Mouse (Mus musculus): ENCODE data around the gene Ehd4. TPM values are rescaled to one million over a fixed set of nuclear protein-coding genes. Genes with fewer than 3 reads are reported as not detected.

Ehd4 gene
- 10 to 100 TPM in 2 of 4 experiments, 1 to 10 TPM in 2; 7.9 to 19.0 (median 12.0) TPM for total RNA-seq (2022)

DNA sequence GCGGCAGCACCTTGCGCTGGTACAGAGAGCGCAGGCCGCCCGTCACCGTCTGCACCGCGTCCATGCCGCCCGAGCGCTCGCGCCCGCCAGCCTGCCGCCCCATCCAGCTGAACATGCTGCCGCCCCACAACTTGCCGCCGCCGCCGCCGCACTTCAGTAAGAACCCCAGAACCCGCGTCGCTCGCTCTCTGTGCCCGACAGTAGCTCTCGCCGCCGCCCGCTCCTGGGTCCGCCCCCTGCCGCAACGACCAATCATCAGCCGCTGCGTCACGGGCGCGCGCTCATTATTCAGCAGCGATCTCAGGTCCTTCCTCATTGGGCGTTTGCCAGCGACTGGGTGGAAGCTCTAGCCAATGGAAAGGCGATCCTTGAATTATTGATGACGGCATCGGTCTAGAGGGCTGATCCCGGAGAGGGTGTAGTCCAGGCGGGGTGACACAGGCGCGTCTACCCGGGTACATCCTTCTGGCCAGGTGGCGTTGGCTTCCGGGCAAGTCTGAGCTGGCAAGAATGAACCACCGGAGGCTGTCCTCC lies at the start of gene Ehd4:
Gene Ehd4, minus strand, starts transcription at position 246 of the 534 bp plus-strand sequence.
- DNase-seq (ENCODE audit: low spot score in 2 of 2) = peak; percentile 96 to 97

GRCm38 (mm10) chr2:120203742-120204141 lies 49.3 kb upstream of the Ehd4 start:
- DNase-seq (ENCODE audit: low spot score in 2 of 2) = no peak

GRCm38 (mm10) chr2:120200077-120200476 lies 45.7 kb upstream of the Ehd4 start:
- DNase-seq (ENCODE audit: low spot score in 2 of 2) = no peak

- no peak for DNase-seq (ENCODE audit: low spot score in 2 of 2)
Observed at GRCm38 (mm10) chr2:120188174-120188573, 33.8 kb upstream of the Ehd4 start.

DNA sequence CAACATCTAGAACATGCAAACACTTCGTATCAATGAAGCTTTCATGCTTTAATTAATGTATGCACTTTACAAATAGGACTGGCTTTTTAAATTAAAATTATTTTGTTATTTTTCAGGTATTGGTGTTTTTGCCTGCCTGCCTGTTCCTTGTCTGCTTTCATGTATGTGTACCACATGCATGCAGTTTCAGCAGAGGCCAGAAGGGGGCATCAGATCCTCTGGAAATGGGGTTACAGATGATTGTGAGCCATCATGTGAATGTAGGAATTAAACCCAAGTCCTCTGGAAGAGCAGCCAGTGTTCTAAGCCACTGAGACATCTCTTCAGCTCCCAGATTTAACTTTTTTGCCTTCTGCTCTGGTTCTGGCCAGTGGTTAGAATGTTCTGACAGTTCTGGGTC lies 33.2 kb upstream of the Ehd4 start:
- no peak for DNase-seq (ENCODE audit: low spot score in 2 of 2)

DNA sequence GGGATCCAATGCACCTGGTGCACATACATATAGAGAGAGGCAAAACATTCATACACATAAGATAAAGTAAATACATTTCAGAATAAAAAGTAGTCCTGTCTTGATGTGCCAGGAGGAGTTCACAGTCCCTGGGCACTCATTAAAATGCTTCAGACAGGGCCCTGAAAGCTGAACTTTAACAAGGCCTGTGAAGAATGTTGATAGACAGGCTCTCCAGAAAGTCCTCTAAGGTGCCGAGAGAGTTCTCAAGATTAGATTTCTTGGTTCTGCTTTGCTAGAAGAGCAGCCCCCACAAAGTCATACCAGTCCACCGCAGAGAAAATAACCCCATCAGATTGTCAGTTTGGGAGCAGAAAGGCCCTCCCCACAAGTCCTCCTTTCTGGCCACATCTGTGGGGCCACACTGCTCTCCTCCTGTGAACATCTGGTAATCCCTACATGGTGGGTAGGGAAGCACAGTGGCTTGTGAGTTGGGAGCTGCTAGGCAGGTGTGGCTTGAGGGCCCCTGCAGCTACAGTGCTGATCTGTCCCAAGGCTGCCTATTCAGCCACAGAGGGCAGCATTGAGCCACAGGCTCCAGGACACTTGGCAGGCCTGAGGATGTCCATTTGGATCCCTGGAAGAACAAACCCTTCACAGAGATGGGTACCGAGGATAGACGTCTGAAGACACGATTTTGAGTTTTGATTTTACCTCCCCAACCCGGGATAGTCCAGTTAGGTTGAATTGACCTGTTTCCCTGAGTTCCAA lies 31.3 kb upstream of the Ehd4 start:
- no peak for DNase-seq (ENCODE audit: low spot score in 2 of 2)

GRCm38 (mm10) chr2:120178936-120179335 lies 24.5 kb upstream of the Ehd4 start:
- no peak for DNase-seq (ENCODE audit: low spot score in 2 of 2)

DNA sequence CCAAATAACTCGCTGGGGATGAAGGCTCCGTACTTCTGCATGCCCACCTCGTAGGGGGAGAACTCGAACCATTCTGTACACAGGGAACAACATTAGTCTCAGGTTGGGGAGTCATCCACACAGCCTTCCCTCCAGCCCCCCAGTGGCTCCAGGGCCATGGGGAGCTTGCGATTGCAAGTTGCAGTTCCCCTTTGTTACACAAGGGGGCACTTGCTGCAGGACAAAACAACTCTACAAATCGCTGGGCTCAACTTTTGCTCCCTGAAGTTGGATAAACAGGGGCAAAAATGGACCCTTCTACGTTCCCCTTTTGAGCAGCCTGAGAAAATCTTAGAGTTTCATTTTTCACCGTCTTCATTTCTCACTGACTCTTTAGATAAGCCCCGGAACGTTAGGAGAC lies 19.3 kb upstream of the Ehd4 start:
- peak in 1 of 2 experiments; percentile 54 for DNase-seq (ENCODE audit: low spot score in 2 of 2)

GRCm38 (mm10) chr2:120171362-120171761 lies 17.0 kb upstream of the Ehd4 start:
- DNase-seq (ENCODE audit: low spot score in 2 of 2) = no peak

- no peak for DNase-seq (ENCODE audit: low spot score in 2 of 2)
Observed at GRCm38 (mm10) chr2:120170726-120171125, 16.3 kb upstream of the Ehd4 start.

- DNase-seq (ENCODE audit: low spot score in 2 of 2) = no peak
Observed at GRCm38 (mm10) chr2:120169382-120169781, 15.0 kb upstream of the Ehd4 start.

GRCm38 (mm10) chr2:120167763-120168162 lies 13.4 kb upstream of the Ehd4 start:
- no peak for DNase-seq (ENCODE audit: low spot score in 2 of 2)

- no peak for DNase-seq (ENCODE audit: low spot score in 2 of 2)
Observed at GRCm38 (mm10) chr2:120165474-120165873, 11.1 kb upstream of the Ehd4 start.

DNA sequence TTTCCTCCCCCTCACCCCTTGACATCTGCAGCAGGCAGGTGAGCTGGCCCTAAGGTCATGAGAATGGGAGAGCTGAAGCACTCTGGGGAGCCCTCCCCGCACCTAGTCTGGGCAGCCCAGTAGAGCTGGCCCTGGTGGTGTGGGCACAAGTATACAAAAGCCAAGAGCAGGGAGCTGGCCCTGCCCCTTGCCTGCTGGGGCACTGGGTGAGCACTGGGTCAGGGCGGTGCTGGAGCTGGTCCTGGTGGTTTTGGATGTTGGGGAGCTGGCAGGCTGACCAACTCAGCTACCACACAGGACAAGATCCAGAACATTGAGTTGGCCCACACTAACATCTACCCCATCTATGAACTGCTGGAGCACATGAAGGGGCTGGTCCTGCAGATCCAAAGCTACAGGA lies 5.0 kb upstream of the Ehd4 start:
- no peak for DNase-seq (ENCODE audit: low spot score in 2 of 2)

DNA sequence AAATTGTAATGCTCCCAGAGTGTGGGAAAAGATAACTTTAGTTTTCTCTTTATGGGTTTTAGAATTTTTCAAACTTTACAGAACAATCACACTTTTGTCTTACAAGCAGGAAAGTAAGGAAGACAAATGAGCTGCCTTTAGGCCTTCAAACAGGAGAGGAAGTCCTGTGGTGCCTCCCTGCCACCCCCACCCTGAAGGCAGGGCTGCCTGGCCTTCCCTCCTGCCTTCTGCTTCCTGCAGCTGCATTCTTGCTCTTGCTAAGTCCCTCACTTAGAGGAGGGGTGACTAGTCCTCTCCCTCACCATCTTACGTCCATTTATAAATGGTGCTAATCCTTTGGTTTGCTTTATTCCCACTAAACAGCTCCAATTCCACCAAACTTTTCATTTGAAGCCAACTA lies 4.4 kb upstream of the Ehd4 start:
- no peak for DNase-seq (ENCODE audit: low spot score in 2 of 2)

DNA sequence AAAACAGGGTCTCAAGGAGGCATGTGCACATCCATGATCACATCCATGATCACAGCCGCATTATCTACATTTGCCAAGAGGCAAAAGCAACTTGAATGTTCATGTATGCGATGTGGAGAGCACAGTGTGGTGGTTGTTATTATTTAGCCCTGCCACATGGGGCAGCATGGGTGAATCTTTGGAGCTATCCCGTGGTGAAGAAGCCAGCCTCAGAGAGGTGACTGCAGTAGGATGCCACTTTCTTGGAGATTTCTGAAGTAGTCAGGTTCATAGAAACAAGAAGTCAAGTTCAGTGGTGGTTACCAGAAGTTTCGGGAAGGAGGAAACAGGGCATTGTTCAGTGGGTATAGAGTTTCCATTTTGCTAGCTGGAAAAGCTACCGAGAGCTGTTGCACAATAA lies 3.6 kb upstream of the Ehd4 start:
- DNase-seq (ENCODE audit: low spot score in 2 of 2) = no peak

DNA sequence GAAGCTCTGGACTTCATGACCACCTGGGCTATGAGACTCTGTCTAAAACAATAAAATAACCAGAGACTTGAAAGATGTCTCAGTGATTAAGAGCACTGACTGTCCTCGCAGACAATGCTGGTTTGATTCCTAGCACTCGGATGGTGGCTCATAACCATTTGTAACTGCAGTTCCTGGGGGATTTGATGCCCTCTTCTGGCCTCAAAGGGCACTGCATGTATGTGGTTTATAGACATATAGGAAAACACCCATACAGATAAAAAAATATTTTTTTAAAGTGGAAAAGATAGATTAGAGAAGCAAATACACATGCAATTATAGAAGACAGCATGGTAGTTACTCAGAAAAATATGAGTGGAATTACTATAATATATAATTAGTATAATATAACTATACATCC lies 3.2 kb upstream of the Ehd4 start:
- DNase-seq (ENCODE audit: low spot score in 2 of 2) = no peak

- DNase-seq (ENCODE audit: low spot score in 2 of 2) = no peak
Observed at GRCm38 (mm10) chr2:120153586-120154360, 633 bp downstream of the Ehd4 start.

- no peak for DNase-seq (ENCODE audit: low spot score in 2 of 2)
Observed at GRCm38 (mm10) chr2:120150571-120150970, 3.8 kb downstream of the Ehd4 start.

DNA sequence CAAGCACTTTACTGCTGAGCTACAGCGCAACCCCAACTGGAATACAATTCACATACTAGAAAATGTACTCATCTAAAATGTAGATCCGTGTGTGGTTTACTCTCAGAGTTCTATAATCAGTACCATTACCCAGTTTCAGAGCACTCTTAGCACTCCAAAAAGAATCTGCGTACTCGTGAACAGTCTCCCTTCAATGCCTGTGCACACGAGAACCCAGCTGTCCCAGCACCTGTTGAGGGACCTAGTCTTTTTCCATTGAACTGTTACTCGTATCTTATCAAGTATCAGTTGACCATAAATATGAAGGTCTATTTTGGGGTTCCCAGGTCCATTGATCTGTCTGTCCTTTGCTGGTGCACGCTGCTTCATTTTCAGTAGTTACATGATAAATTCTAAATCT lies 4.8 kb downstream of the Ehd4 start:
- DNase-seq (ENCODE audit: low spot score in 2 of 2) = no peak

DNA sequence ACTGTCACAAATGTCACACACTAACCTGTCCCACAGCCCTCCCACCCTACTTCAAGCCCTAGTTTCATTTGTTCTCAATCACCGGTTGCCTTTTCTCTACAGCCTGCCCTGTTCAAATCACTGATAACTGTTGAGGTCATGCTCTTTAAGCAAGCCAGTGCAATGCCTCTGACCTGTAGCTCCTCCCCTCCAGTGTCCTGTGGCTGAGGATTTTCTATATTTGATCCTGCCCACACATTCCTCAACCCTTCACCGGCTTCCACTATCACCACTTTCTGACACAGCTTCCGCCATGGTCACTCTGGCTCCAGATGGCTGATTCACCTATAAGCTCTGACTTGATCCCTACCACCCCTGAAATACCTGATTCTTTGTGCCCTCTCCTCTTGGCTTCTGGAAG lies 6.4 kb downstream of the Ehd4 start:
- no peak for DNase-seq (ENCODE audit: low spot score in 2 of 2)

GRCm38 (mm10) chr2:120147364-120147763 lies 7.0 kb downstream of the Ehd4 start:
- DNase-seq (ENCODE audit: low spot score in 2 of 2) = no peak

GRCm38 (mm10) chr2:120146543-120146942 lies 7.9 kb downstream of the Ehd4 start:
- DNase-seq (ENCODE audit: low spot score in 2 of 2) = no peak

Data from layer of hippocampus, adult 8-10 months (tissue).